Mouse (Mus musculus) MEL (cell line): Measurements from ENCODE around the gene Mpp3. TPM values are rescaled to one million over a fixed set of nuclear protein-coding genes. Genes with fewer than 3 reads are reported as not detected.

Source experiments
- DNase-seq: peaks from one replicate; pipeline ENCODE4 v3.0.0; 2011; ENCODE audit warnings: low read depth, low spot score
- H3K27ac ChIP-seq: 2 replicates; pipeline ENCODE4 v1.5.1; 2012; ENCODE audit warnings: low read depth, mild to moderate bottlenecking, control low read depth, low read length, moderate library complexity; ENCODE audit not compliant: control insufficient read depth
- H3K27me3 ChIP-seq, 2 experiments: fragments of 150-350 bp in 1 of 2; sonication (generic) in 1 of 2; 2 replicates each; pipeline ENCODE4 v1.6.1; 2012; ENCODE audit warnings: low read length in 2 of 2, mild to moderate bottlenecking in 2 of 2, improper control_type of control experiment in 1 of 2, moderate library complexity in 1 of 2; ENCODE audit not compliant: insufficient read depth in 2 of 2, control insufficient read depth in 1 of 2
- H3K36me3 ChIP-seq, 2 experiments: 2 replicates each; pipeline ENCODE4 v1.6.1; 2012 to 2014; ENCODE audit warnings: low read length in 2 of 2, improper control_type of control experiment in 1 of 2, inconsistent platforms in 1 of 2, mild to moderate bottlenecking in 1 of 2; ENCODE audit not compliant: insufficient read depth in 2 of 2, control insufficient read depth in 1 of 2
- H3K4me1 ChIP-seq, 2 experiments: fragments of 150-350 bp in 1 of 2; sonication (generic) in 1 of 2; 2 replicates each; pipeline ENCODE4 v1.6.1; 2012; ENCODE audit warnings: low read length in 2 of 2, improper control_type of control experiment in 1 of 2, mild to moderate bottlenecking in 1 of 2; ENCODE audit not compliant: insufficient read depth in 2 of 2, control insufficient read depth in 1 of 2
- H3K4me3 ChIP-seq, 2 experiments: fragments of 150-350 bp in 1 of 2; sonication (generic) in 1 of 2; 2 replicates each; pipeline ENCODE4 v1.5.1; 2012; ENCODE audit warnings: low read depth in 2 of 2, low read length in 2 of 2, mild to moderate bottlenecking in 2 of 2, moderate library complexity in 2 of 2, control low read depth in 1 of 2, improper control_type of control experiment in 1 of 2; ENCODE audit not compliant: control insufficient read depth in 1 of 2, insufficient read depth in 1 of 2
- H3K79me2 ChIP-seq: 2 replicates; pipeline ENCODE4 v1.6.1; 2012; ENCODE audit warnings: mild to moderate bottlenecking, low read length, moderate library complexity; ENCODE audit not compliant: control insufficient read depth, poor library complexity, insufficient read depth
- H3K9ac ChIP-seq: 2 replicates; pipeline ENCODE4 v1.6.1; 2012; ENCODE audit warnings: low read depth, mild to moderate bottlenecking, control low read depth, low read length, moderate library complexity; ENCODE audit not compliant: control insufficient read depth, poor library complexity, severe bottlenecking
- H3K9me3 ChIP-seq: fragments of 150-350 bp; sonication (generic); replicated peaks from 2 replicates; pipeline ENCODE4 v1.6.1; 2012; ENCODE audit warnings: mild to moderate bottlenecking, low read length, improper control_type of control experiment, moderate library complexity; ENCODE audit not compliant: insufficient read depth
- BHLHE40 ChIP-seq: IDR thresholded peaks from 2 replicates; pipeline ENCODE4 v1.6.1; 2012; ENCODE audit warnings: low read depth, mild to moderate bottlenecking, inconsistent platforms, low read length, improper control_type of control experiment, borderline replicate concordance
- CHD2 ChIP-seq: IDR thresholded peaks from 2 replicates; pipeline ENCODE4 v1.6.1; 2011; ENCODE audit warnings: low read length, improper control_type of control experiment
- EP300 ChIP-seq, 2 experiments: IDR thresholded peaks; 2 replicates each; pipeline ENCODE4 v1.6.1; 2011; ENCODE audit warnings: improper control_type of control experiment in 2 of 2, low read length in 2 of 2, low read depth in 1 of 2, mild to moderate bottlenecking in 1 of 2
- ETS1 ChIP-seq: IDR thresholded peaks from 2 replicates; pipeline ENCODE4 v1.6.1; 2012; ENCODE audit warnings: low read depth, mild to moderate bottlenecking, inconsistent platforms, low read length, improper control_type of control experiment, moderate library complexity
- GABPA ChIP-seq: IDR thresholded peaks from 2 replicates; pipeline ENCODE4 v1.6.1; 2012; ENCODE audit warnings: low read depth, mild to moderate bottlenecking, inconsistent platforms, low read length, improper control_type of control experiment, moderate library complexity
- GATA1 ChIP-seq: IDR thresholded peaks from 2 replicates; pipeline ENCODE4 v1.6.1; 2011; ENCODE audit warnings: low read depth, low read length, improper control_type of control experiment
- MEF2A ChIP-seq: IDR thresholded peaks from 2 replicates; pipeline ENCODE4 v1.6.1; 2014; ENCODE audit warnings: low read depth, mild to moderate bottlenecking, inconsistent platforms, low read length, improper control_type of control experiment; ENCODE audit not compliant: poor library complexity, insufficient replicate concordance, severe bottlenecking; ENCODE audit errors: extremely low read depth
- MXI1 ChIP-seq: IDR thresholded peaks from 2 replicates; pipeline ENCODE4 v1.6.1; 2011; ENCODE audit warnings: mild to moderate bottlenecking, low read depth, low read length, improper control_type of control experiment
- MYB ChIP-seq: IDR thresholded peaks from 2 replicates; pipeline ENCODE4 v1.6.1; 2011; ENCODE audit warnings: mild to moderate bottlenecking, low read depth, low read length, improper control_type of control experiment
- MYC ChIP-seq: IDR thresholded peaks from 2 replicates; pipeline ENCODE4 v1.6.1; 2011; ENCODE audit warnings: low read depth, mild to moderate bottlenecking, low read length, improper control_type of control experiment, moderate library complexity
- RCOR1 ChIP-seq: IDR thresholded peaks from 2 replicates; pipeline ENCODE4 v1.6.1; 2012; ENCODE audit warnings: low read depth, mild to moderate bottlenecking, inconsistent platforms, low read length, improper control_type of control experiment
- TBP ChIP-seq: IDR thresholded peaks from 2 replicates; pipeline ENCODE4 v1.8.0; 2011; ENCODE audit warnings: low read depth, low read length, improper control_type of control experiment
- TCF12 ChIP-seq: IDR thresholded peaks from 2 replicates; pipeline ENCODE4 v1.6.1; 2014; ENCODE audit warnings: low read depth, mild to moderate bottlenecking, inconsistent platforms, low read length, improper control_type of control experiment, moderate library complexity
- UBTF ChIP-seq: IDR thresholded peaks from 2 replicates; pipeline ENCODE4 v1.6.1; 2012; ENCODE audit warnings: low read depth, mild to moderate bottlenecking, inconsistent platforms, low read length, improper control_type of control experiment, moderate library complexity, borderline replicate concordance; ENCODE audit not compliant: insufficient read depth
- USF1 ChIP-seq: IDR thresholded peaks from 2 replicates; pipeline ENCODE4 v1.6.1; 2014; ENCODE audit warnings: low read depth, mild to moderate bottlenecking, inconsistent platforms, low read length, improper control_type of control experiment, moderate library complexity
- ZC3H11A ChIP-seq: IDR thresholded peaks from 2 replicates; pipeline ENCODE4 v1.6.1; 2012; ENCODE audit warnings: low read depth, mild to moderate bottlenecking, inconsistent platforms, low read length, improper control_type of control experiment
- ZNF384 ChIP-seq: IDR thresholded peaks from 2 replicates; pipeline ENCODE4 v1.6.1; 2012; ENCODE audit warnings: low read depth, mild to moderate bottlenecking, inconsistent platforms, low read length, improper control_type of control experiment
- polyA plus RNA-seq, 2 experiments: library from polyadenylated mRNA; stranded (reverse) in 1 of 2; unstranded in 1 of 2; fragments of >175 nt in 1 of 2; fragments of >200 nt in 1 of 2; gene quantifications; 2 replicates each; pipeline versions ENCODE4 v1.2.1 to v1.2.4; 2012; ENCODE audit warnings: low replicate concordance in 2 of 2, low read depth in 1 of 2; ENCODE audit not compliant: insufficient read length in 2 of 2, insufficient read depth in 1 of 2, missing spikeins in 1 of 2
- total RNA-seq: library from RNA; depleted of rRNA; stranded (reverse); fragments of 300-350 nt; gene quantifications from 2 replicates; pipeline ENCODE4 v1.2.3, GENCODE M21; 2012

Mpp3 gene
- total and polyA plus RNA-seq, 3 experiments = 5.5 to 7.1 TPM; not detected in 1

- peaks cover 0 to 15% of the 10 kb centered on the region in 2 experiments; a peak in 2 of 4 replicates for H3K36me3 ChIP-seq
- H3K27me3 ChIP-seq = peaks cover 6 to 13% of the 10 kb centered on the region in 2 experiments
- H3K79me2 ChIP-seq = no peaks in the 10 kb centered on the region
- H3K27ac ChIP-seq = no peak overlapping the region
- no peaks in the 10 kb centered on the region for H3K9me3 ChIP-seq
- no peak overlapping the region for H3K9ac ChIP-seq
- peaks cover 2 to 17% of the 10 kb centered on the region in 2 experiments; a peak in 3 of 4 replicates for H3K4me1 ChIP-seq
- TF ChIP-seq USF1 (no peak), CHD2 (no peak), MEF2A (no peak)
- H3K4me3 ChIP-seq = no peak overlapping the region
- no peak for DNase-seq
Observed at GRCm38 (mm10) chr11:101957476-101957875, 70.8 kb downstream of the Mpp3 start.

DNA sequence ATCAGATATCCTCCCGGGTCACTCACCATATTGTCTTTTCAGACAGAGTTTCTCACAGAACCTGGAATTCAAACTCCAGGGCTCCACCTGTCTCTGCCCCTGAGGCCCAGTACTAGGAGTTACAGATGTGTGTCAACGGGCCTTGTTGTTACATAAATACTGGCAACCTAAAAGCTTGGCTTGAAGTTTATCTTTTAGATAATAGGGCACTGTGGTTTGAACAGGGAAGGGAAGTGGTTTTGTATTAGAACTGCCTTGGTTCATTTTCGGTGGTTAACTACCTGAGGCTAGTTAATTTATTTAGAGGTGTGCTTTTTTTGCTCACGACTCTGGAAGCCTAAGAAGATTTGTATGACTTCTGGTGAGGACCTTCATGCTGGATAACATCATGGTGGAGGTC, 74.8 kb downstream of the Mpp3 start:
- peaks cover 2 to 3% of the 10 kb centered on the region in 2 experiments; a peak in 3 of 4 replicates for H3K27me3 ChIP-seq
- H3K79me2 ChIP-seq = no peaks in the 10 kb centered on the region
- H3K4me1 ChIP-seq = peaks cover 2 to 24% of the 10 kb centered on the region in 2 experiments; a peak in 3 of 4 replicates
- H3K9me3 ChIP-seq = no peaks in the 10 kb centered on the region
- TF ChIP-seq GABPA (no peak), EP300 (IDR thresholded peaks at IDR 0.05; ENCODE audit: low read depth in 1 of 2, low read length in 2 of 2) (peak; percentile 67 to 72; a peak in 3 of 4 replicates), MYB (no peak; the same call in 1 of the 2 replicates), GATA1 (peak; percentile 81), ZNF384 (no peak), RCOR1 (peak; percentile 98), MEF2A (no peak), ZC3H11A (no peak), TCF12 (peak; percentile 31), TBP (no peak), ETS1 (peak; percentile 43; the same call in 1 of the 2 replicates), MXI1 (no peak), UBTF (no peak), BHLHE40 (peak; percentile 70), MYC (no peak)
- H3K27ac ChIP-seq = peak overlapping the region; percentile 32
- no peak overlapping the region; a peak in 1 of 4 replicates for H3K4me3 ChIP-seq
- peak; percentile 62 for DNase-seq
- peaks cover 0 to 22% of the 10 kb centered on the region in 2 experiments; a peak in 2 of 4 replicates for H3K36me3 ChIP-seq
- H3K9ac ChIP-seq = no peak overlapping the region
